Comparison of ENCODE assay signal across 10 mouse cellular contexts in the genomic region with DNA sequence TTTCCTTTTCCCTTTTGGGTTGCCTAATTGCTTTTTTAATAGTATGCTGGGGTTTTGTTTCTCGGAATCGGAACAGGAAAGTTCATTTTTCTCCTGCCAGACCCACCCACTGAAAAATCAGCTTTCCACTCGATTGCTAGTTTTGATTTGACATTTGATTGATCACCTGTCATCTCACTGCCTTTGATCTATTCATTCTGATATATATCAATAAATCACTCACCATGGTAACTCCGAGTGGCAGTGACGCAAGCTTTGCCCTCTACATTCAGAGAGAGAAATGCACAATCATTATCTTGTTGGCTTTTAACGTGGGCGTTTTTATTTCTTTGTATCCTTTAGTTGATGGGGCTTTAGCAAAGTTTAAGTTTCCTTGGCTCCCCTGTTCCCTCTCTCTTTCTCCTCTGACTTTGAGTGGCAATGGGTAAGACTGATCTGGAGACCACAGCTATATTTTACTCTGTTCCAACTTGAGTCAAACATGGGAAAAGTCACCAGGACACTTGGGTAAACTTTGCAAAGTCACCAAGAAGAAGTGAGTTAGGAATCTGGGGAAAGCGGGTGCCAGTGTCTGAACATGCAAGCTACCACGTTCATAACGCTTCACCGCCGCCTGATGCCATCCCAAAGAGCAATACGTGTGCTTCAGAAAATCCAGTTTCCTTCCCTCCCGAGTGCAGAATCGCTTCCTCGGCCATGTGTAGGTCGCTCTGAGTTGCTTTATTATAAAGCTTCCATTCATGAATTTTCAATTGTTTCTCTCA. TPM values are rescaled to one million over a fixed set of nuclear protein-coding genes. Genes with fewer than 3 reads are reported as not detected.
A peak's percentile ranks its signal among the peaks of the same experiment; 100 is the strongest.
DNase-seq lines count a peak whose midpoint lies in the region; ATAC-seq lines count a peak whose summit lies in the region.
"Had no signal": no experiment of that assay in that cellular context is flagged by ENCODE, and none has a peak within 500 bp of the region (broad histone marks: within the 10 kb centered on the region; RNA-seq: fewer than 3 reads in every experiment).

No protein-coding gene starts in this region.

- WGBS in heart, embryonic 15.5 days = 52% methylated on average over 17 of the region's 17 CpGs
- 66% methylated on average over 17 of the region's 17 CpGs for WGBS in embryonic facial prominence, embryonic 10.5 days
- 24% methylated on average over 17 of the region's 17 CpGs for WGBS in hindbrain, embryonic 16.5 days
- 49% methylated on average over 17 of the region's 17 CpGs for WGBS in midbrain, embryonic 15.5 days

- no peaks in the 10 kb centered on the region for H3K27me3 ChIP-seq in heart, embryonic 15.5 days
- no peaks in the 10 kb centered on the region for H3K27me3 ChIP-seq in embryonic facial prominence, embryonic 10.5 days (replicated peaks; ENCODE audit: low read depth, poor library complexity, severe bottlenecking)
- H3K27me3 ChIP-seq in hindbrain, embryonic 16.5 days (replicated peaks; ENCODE audit: control insufficient read depth, insufficient read depth, low read length) = no peaks in the 10 kb centered on the region
- H3K27me3 ChIP-seq in midbrain, embryonic 15.5 days (replicated peaks) = no peaks in the 10 kb centered on the region

- DNase-seq in heart, adult 11 months = no peak
- DNase-seq in embryonic facial prominence, embryonic 10.5 days (ENCODE audit: low spot score) = no peak
- no peak for DNase-seq in gastrocnemius, postnatal 14 days
- DNase-seq in urinary bladder, postnatal 14 days (ENCODE audit: low spot score) = no peak
- no peak for DNase-seq in adrenal gland, postnatal 25 days

- peak overlapping the region; percentile 67 for H3K4me3 ChIP-seq in heart, embryonic 15.5 days
- peak overlapping the region; percentile 81 for H3K4me3 ChIP-seq in embryonic facial prominence, embryonic 10.5 days
- H3K4me3 ChIP-seq in hindbrain, embryonic 16.5 days (ENCODE audit: low read length) = peak overlapping the region; percentile 78
- peak overlapping the region; percentile 68 for H3K4me3 ChIP-seq in midbrain, embryonic 15.5 days

- H3K9me3 ChIP-seq in heart, embryonic 15.5 days (replicated peaks) = no peaks in the 10 kb centered on the region
- H3K9me3 ChIP-seq in embryonic facial prominence, embryonic 10.5 days = no peaks in the 10 kb centered on the region
- H3K9me3 ChIP-seq in hindbrain, embryonic 16.5 days (ENCODE audit: control insufficient read depth, low read length) = no peaks in the 10 kb centered on the region
- H3K9me3 ChIP-seq in midbrain, embryonic 15.5 days = no peaks in the 10 kb centered on the region

- peaks cover 12% of the 10 kb centered on the region; the same call in 1 of the 2 replicates for H3K4me1 ChIP-seq in heart, embryonic 15.5 days (replicated peaks)
- H3K4me1 ChIP-seq in embryonic facial prominence, embryonic 10.5 days = peaks cover 41% of the 10 kb centered on the region
- peaks cover 3% of the 10 kb centered on the region; the same call in 1 of the 2 replicates for H3K4me1 ChIP-seq in hindbrain, embryonic 16.5 days (ENCODE audit: control insufficient read depth, insufficient read depth, low read depth, low read length)
- peaks cover 33% of the 10 kb centered on the region for H3K4me1 ChIP-seq in midbrain, embryonic 15.5 days

- intact Hi-C loops in gastrocnemius, postnatal 14 days (cut with DNase I; ENCODE audit: low total_unique reads) = no loop called here

- H3K27ac ChIP-seq in heart, embryonic 15.5 days = peak overlapping the region; percentile 81
- no peak overlapping the region for H3K27ac ChIP-seq in embryonic facial prominence, embryonic 10.5 days (replicated peaks)
- peak overlapping the region; percentile 86 for H3K27ac ChIP-seq in hindbrain, embryonic 16.5 days (ENCODE audit: low read depth, low read length)
- no peak overlapping the region for H3K27ac ChIP-seq in midbrain, embryonic 15.5 days

- no peaks in the 10 kb centered on the region for H3K36me3 ChIP-seq in heart, embryonic 15.5 days
- H3K36me3 ChIP-seq in embryonic facial prominence, embryonic 10.5 days (replicated peaks) = no peaks in the 10 kb centered on the region
- no peaks in the 10 kb centered on the region for H3K36me3 ChIP-seq in hindbrain, embryonic 16.5 days (ENCODE audit: control insufficient read depth, insufficient read depth, low read length)
- H3K36me3 ChIP-seq in midbrain, embryonic 15.5 days (replicated peaks) = no peaks in the 10 kb centered on the region
- H3K36me3 ChIP-seq: G1E had no signal

- H3K4me2 ChIP-seq in heart, embryonic 15.5 days = peak overlapping the region; percentile 92
- H3K4me2 ChIP-seq in hindbrain, embryonic 16.5 days (ENCODE audit: low read length) = peak overlapping the region; percentile 95
- H3K4me2 ChIP-seq in midbrain, embryonic 15.5 days = peak overlapping the region; percentile 97

- ATAC-seq in heart, embryonic 15.5 days (replicated peaks; ENCODE audit: insufficient number of reproducible peaks, insufficient read depth, low FRiP score, low read depth) = no peak
- ATAC-seq in hindbrain, embryonic 16.5 days = no peak
- no peak for ATAC-seq in midbrain, embryonic 15.5 days (replicated peaks)

- H3K9ac ChIP-seq in heart, embryonic 15.5 days = 0 out of 2 replicates have a peak overlapping the region, but pooled peaks have one; percentile 22
- peak overlapping the region; percentile 87 for H3K9ac ChIP-seq in hindbrain, embryonic 16.5 days (ENCODE audit: low read depth, low read length)
- H3K9ac ChIP-seq in midbrain, embryonic 15.5 days = peak overlapping the region; percentile 67

RNA-seq across cellular contexts. Expression of a gene that starts 2.0 kb away (rescaled TPM):
- polyA plus RNA-seq in heart, embryonic 15.5 days (2015; fragmentation: Nextera tagmentation; extraction: Ambion mirVana) = 3.6 and 4.7 TPM in 2 replicates
- 2.7 and 3.4 TPM in 2 replicates for polyA plus RNA-seq in embryonic facial prominence, embryonic 10.5 days (2016; fragmentation: Nextera tagmentation; extraction: Ambion mirVana)
- polyA plus RNA-seq in hindbrain, embryonic 16.5 days (2015; fragmentation: Nextera tagmentation; extraction: Ambion mirVana) = 32.0 and 33.5 TPM in 2 replicates
- 18.1 and 22.7 TPM in 2 replicates for polyA plus RNA-seq in midbrain, embryonic 15.5 days (2015; fragmentation: Nextera tagmentation; extraction: Ambion mirVana)
- 10 to 100 TPM; 17.8 to 18.3 TPM for total RNA-seq in gastrocnemius, postnatal 14 days (2021)
- 41.8 and 43.9 TPM in 2 replicates for total RNA-seq in adrenal gland, postnatal 25 days (2021)
- total RNA-seq: common myeloid progenitor, adult 5-6 weeks had no signal
- polyA plus RNA-seq: G1E had no signal

RNA-seq across cellular contexts. Expression of a gene that starts 47.3 kb away (rescaled TPM):
- not detected in 2 replicates for polyA plus RNA-seq in heart, embryonic 15.5 days (2015; fragmentation: Nextera tagmentation; extraction: Ambion mirVana)
- polyA plus RNA-seq in embryonic facial prominence, embryonic 10.5 days (2016; fragmentation: Nextera tagmentation; extraction: Ambion mirVana) = not detected in 2 replicates
- not detected in 2 replicates for polyA plus RNA-seq in hindbrain, embryonic 16.5 days (2015; fragmentation: Nextera tagmentation; extraction: Ambion mirVana)
- not detected in 2 replicates for polyA plus RNA-seq in midbrain, embryonic 15.5 days (2015; fragmentation: Nextera tagmentation; extraction: Ambion mirVana)
- not detected for total RNA-seq in gastrocnemius, postnatal 14 days (2021)
- total RNA-seq in adrenal gland, postnatal 25 days (2021) = not detected in 2 replicates
- total RNA-seq: common myeloid progenitor, adult 5-6 weeks; G1E had no signal
- polyA plus RNA-seq: G1E had no signal

Comparison
In these comparisons a context has a peak if more than half of its experiments do, and no peak if none do; other contexts are left out.
1. H3K27ac ChIP-seq: peak in heart, embryonic 15.5 days (single experiment) and hindbrain, embryonic 16.5 days (single experiment); none in embryonic facial prominence, embryonic 10.5 days (single experiment) and midbrain, embryonic 15.5 days (single experiment).
2. H3K9ac ChIP-seq: peak in every context shown above with its lines; median percentile 87 in hindbrain, embryonic 16.5 days; 67 in midbrain, embryonic 15.5 days; 22 in heart, embryonic 15.5 days.
3. Peak in every context shown above with its lines, with median percentiles within 50 percentile points of each other: H3K4me2 ChIP-seq and H3K4me3 ChIP-seq.